Mouse (Mus musculus) intestine, embryonic 14.5 days (tissue): ENCODE measurements at regions not wholly inside any gene's neighbourhood (a gene's known extent, or its start where the extent isn't known, plus 50 kb on each side); places are given as distances from the start of the nearest gene placed in this dataset.

Experiments used
- ATAC-seq: fragments of 200-750 bp; cut with Nextera tagmentation; replicated peaks from 2 replicates; pipeline ENCODE4 v1.8.0; 2017; ENCODE audit warnings: low read depth, moderate number of reproducible peaks, moderate TSS enrichment, moderate library complexity; ENCODE audit not compliant: low FRiP score, low TSS enrichment
- DNase-seq: peaks from one replicate; pipeline ENCODE4 v3.0.0-alpha.2; 2018; ENCODE audit warnings: low spot score
- H3K27ac ChIP-seq: fragments of 300-500 bp; sonication (generic); 2 replicates; pipeline ENCODE4 v1.5.1; 2014; ENCODE audit warnings: low read depth, mild to moderate bottlenecking, control low read depth
- H3K27me3 ChIP-seq: fragments of 300-500 bp; sonication (generic); replicated peaks from 2 replicates; pipeline ENCODE4 v1.6.1; 2014; ENCODE audit warnings: low read length, control low read depth; ENCODE audit not compliant: control insufficient read depth, insufficient read depth
- H3K36me3 ChIP-seq: fragments of 300-500 bp; sonication (generic); 2 replicates; pipeline ENCODE4 v1.6.1; 2014; ENCODE audit warnings: low read length, control low read depth; ENCODE audit not compliant: control insufficient read depth, insufficient read depth
- H3K4me1 ChIP-seq: fragments of 300-500 bp; sonication (generic); replicated peaks from 2 replicates; pipeline ENCODE4 v1.6.1; 2014; ENCODE audit warnings: low read length, control low read depth, mixed read lengths; ENCODE audit not compliant: control insufficient read depth, insufficient read depth
- H3K4me2 ChIP-seq: fragments of 300-500 bp; sonication (generic); 2 replicates; pipeline ENCODE4 v1.6.1; 2014; ENCODE audit warnings: low read length
- H3K4me3 ChIP-seq: fragments of 300-500 bp; sonication (generic); 2 replicates; pipeline ENCODE4 v1.5.1; 2014; ENCODE audit warnings: low read depth, low read length, control low read depth, mixed read lengths
- H3K9ac ChIP-seq: fragments of 300-500 bp; sonication (generic); 2 replicates; pipeline ENCODE4 v1.6.1; 2014; ENCODE audit warnings: mild to moderate bottlenecking, low read length
- H3K9me3 ChIP-seq: fragments of 300-500 bp; sonication (generic); 2 replicates; pipeline ENCODE4 v1.6.1; 2016; ENCODE audit warnings: low read length, control low read depth; ENCODE audit not compliant: control insufficient read depth
- WGBS: fragments of 180-500 bp; shearing (Covaris S2); extraction: QIAGEN DNeasy Blood & Tissue Kit; methylation state at CpG from one replicate; pipeline ENCODE4 v1.1.7; 2014; 5-methylcytosine and 5-hydroxymethylcytosine counted together

GRCm38 (mm10) chr15:88175991-88176390 is 424.1 kb upstream of the Zdhhc25 start:
- Histone ChIP-seq H3K27me3 (no peaks in the 10 kb centered on the region), H3K36me3 (no peaks in the 10 kb centered on the region), H3K4me2 (no peak overlapping the region), H3K27ac (no peak overlapping the region), H3K4me3 (no peak overlapping the region), H3K9me3 (no peaks in the 10 kb centered on the region), H3K9ac (no peak overlapping the region), H3K4me1 (no peaks in the 10 kb centered on the region)
- 71% methylated on average over 3 of the region's 3 CpGs for WGBS
- no peak for ATAC-seq
- DNase-seq, result no peak

GRCm38 (mm10) chr15:88196539-88196938 is 403.6 kb upstream of the Zdhhc25 start:
- H3K4me3 ChIP-seq, result no peak overlapping the region
- DNase-seq, result no peak
- H3K9ac ChIP-seq, result no peak overlapping the region
- H3K27ac ChIP-seq, result no peak overlapping the region
- no peaks in the 10 kb centered on the region for H3K27me3 ChIP-seq
- H3K4me2 ChIP-seq, result no peak overlapping the region
- 86% methylated on average over 2 of the region's 2 CpGs for WGBS
- ATAC-seq, result no peak
- no peaks in the 10 kb centered on the region for H3K36me3 ChIP-seq
- 0 out of 2 replicates have a peak, but pooled peaks cover 3% of the 10 kb centered on the region for H3K4me1 ChIP-seq
- H3K9me3 ChIP-seq, result no peaks in the 10 kb centered on the region

GRCm38 (mm10) chr15:88202736-88203135 is 397.4 kb upstream of the Zdhhc25 start:
- H3K36me3 ChIP-seq, result no peaks in the 10 kb centered on the region
- WGBS, result 71% methylated on average over 3 of the region's 3 CpGs
- no peaks in the 10 kb centered on the region for H3K27me3 ChIP-seq
- H3K4me1 ChIP-seq, result 0 out of 2 replicates have a peak, but pooled peaks cover 1% of the 10 kb centered on the region
- no peak overlapping the region for H3K27ac ChIP-seq
- DNase-seq (no peak), ATAC-seq (no peak)
- no peak overlapping the region for H3K4me2 ChIP-seq
- no peak overlapping the region for H3K9ac ChIP-seq
- no peaks in the 10 kb centered on the region for H3K9me3 ChIP-seq
- H3K4me3 ChIP-seq, result no peak overlapping the region

- H3K4me3 ChIP-seq, result no peak overlapping the region
- H3K36me3 ChIP-seq, result no peaks in the 10 kb centered on the region
- no peak overlapping the region for H3K9ac ChIP-seq
- H3K27me3 ChIP-seq, result no peaks in the 10 kb centered on the region
- no peak for ATAC-seq
- WGBS, result 26% methylated on average over 3 of the region's 3 CpGs
- H3K27ac ChIP-seq, result no peak overlapping the region
- H3K4me1 ChIP-seq, result no peaks in the 10 kb centered on the region
- peak; percentile 52 for DNase-seq
- no peaks in the 10 kb centered on the region for H3K9me3 ChIP-seq
- no peak overlapping the region for H3K4me2 ChIP-seq
Measured at GRCm38 (mm10) chr15:88213356-88213755, 386.7 kb upstream of the Zdhhc25 start.

- no peak for DNase-seq
- H3K9ac ChIP-seq, result no peak overlapping the region
- no peak overlapping the region for H3K27ac ChIP-seq
- 57% methylated on average over 4 of the region's 4 CpGs for WGBS
- no peaks in the 10 kb centered on the region for H3K9me3 ChIP-seq
- no peak overlapping the region for H3K4me3 ChIP-seq
- no peak for ATAC-seq
- no peaks in the 10 kb centered on the region for H3K36me3 ChIP-seq
- H3K4me1 ChIP-seq, result no peaks in the 10 kb centered on the region
- H3K27me3 ChIP-seq, result no peaks in the 10 kb centered on the region
- H3K4me2 ChIP-seq, result no peak overlapping the region
Measured at GRCm38 (mm10) chr15:88214286-88214685, 385.8 kb upstream of the Zdhhc25 start.

- Histone ChIP-seq H3K36me3 (no peaks in the 10 kb centered on the region), H3K4me3 (no peak overlapping the region), H3K4me2 (no peak overlapping the region), H3K9ac (no peak overlapping the region), H3K27ac (no peak overlapping the region), H3K9me3 (no peaks in the 10 kb centered on the region), H3K4me1 (no peaks in the 10 kb centered on the region), H3K27me3 (no peaks in the 10 kb centered on the region)
- DNase-seq (no peak), ATAC-seq (no peak)
- WGBS, result 66% methylated on average over 4 of the region's 4 CpGs
Measured at GRCm38 (mm10) chr15:88229456-88229855, 370.6 kb upstream of the Zdhhc25 start.

- no peaks in the 10 kb centered on the region for H3K36me3 ChIP-seq
- no peak overlapping the region for H3K27ac ChIP-seq
- no peaks in the 10 kb centered on the region for H3K4me1 ChIP-seq
- H3K9ac ChIP-seq, result no peak overlapping the region
- DNase-seq (no peak), ATAC-seq (no peak)
- WGBS, result 82% methylated on average over 13 of the region's 13 CpGs
- H3K4me2 ChIP-seq, result no peak overlapping the region
- H3K27me3 ChIP-seq, result no peaks in the 10 kb centered on the region
- no peak overlapping the region for H3K4me3 ChIP-seq
- no peaks in the 10 kb centered on the region for H3K9me3 ChIP-seq
Measured at GRCm38 (mm10) chr15:88244606-88245005, 355.5 kb upstream of the Zdhhc25 start.

- H3K27ac ChIP-seq, result no peak overlapping the region
- ATAC-seq, result no peak
- DNase-seq, result no peak
- H3K4me2 ChIP-seq, result no peak overlapping the region
- H3K9me3 ChIP-seq, result no peaks in the 10 kb centered on the region
- H3K27me3 ChIP-seq, result no peaks in the 10 kb centered on the region
- no peaks in the 10 kb centered on the region for H3K4me1 ChIP-seq
- WGBS, result 58% methylated on average over 22 of the region's 22 CpGs
- H3K36me3 ChIP-seq, result no peaks in the 10 kb centered on the region
- H3K4me3 ChIP-seq, result no peak overlapping the region
- H3K9ac ChIP-seq, result no peak overlapping the region
Measured at GRCm38 (mm10) chr15:88245496-88246246, 354.4 kb upstream of the Zdhhc25 start.

GRCm38 (mm10) chr15:88247974-88248625 is 352.0 kb upstream of the Zdhhc25 start:
- no peaks in the 10 kb centered on the region for H3K4me1 ChIP-seq
- DNase-seq (peak; percentile 97), ATAC-seq (0 out of 2 replicates have a peak, but pooled peaks have one; percentile 40)
- no peak overlapping the region for H3K4me3 ChIP-seq
- 32% methylated on average over 14 of the region's 14 CpGs for WGBS
- no peak overlapping the region for H3K9ac ChIP-seq
- no peak overlapping the region for H3K4me2 ChIP-seq
- H3K36me3 ChIP-seq, result no peaks in the 10 kb centered on the region
- no peaks in the 10 kb centered on the region for H3K9me3 ChIP-seq
- no peak overlapping the region for H3K27ac ChIP-seq
- H3K27me3 ChIP-seq, result no peaks in the 10 kb centered on the region
